Mouse (Mus musculus) intestine, postnatal 0 days (tissue): ENCODE data around the gene Tlnrd1. TPM values are rescaled to one million over a fixed set of nuclear protein-coding genes. Genes with fewer than 3 reads are reported as not detected.

Source experiments
- ATAC-seq: fragments of 200-750 bp; cut with Nextera tagmentation; 2 replicates; pipeline ENCODE4 v1.8.0; 2017; ENCODE audit warnings: mild to moderate bottlenecking, moderate TSS enrichment, moderate library complexity
- H3K27ac ChIP-seq: fragments of 300-500 bp; sonication (generic); 2 replicates; pipeline ENCODE4 v1.5.1; 2014; ENCODE audit warnings: mild to moderate bottlenecking, low read depth, low read length, moderate library complexity
- H3K27me3 ChIP-seq: fragments of 300-500 bp; sonication (generic); replicated peaks from 2 replicates; pipeline ENCODE4 v1.6.1; 2014; ENCODE audit warnings: low read length, mixed read lengths; ENCODE audit not compliant: control insufficient read depth, insufficient read depth
- H3K36me3 ChIP-seq: fragments of 300-500 bp; sonication (generic); 2 replicates; pipeline ENCODE4 v1.6.1; 2014; ENCODE audit warnings: mild to moderate bottlenecking, moderate library complexity; ENCODE audit not compliant: control insufficient read depth, insufficient read depth
- H3K4me1 ChIP-seq: fragments of 300-500 bp; sonication (generic); replicated peaks from 2 replicates; pipeline ENCODE4 v1.6.1; 2014; ENCODE audit warnings: antibody characterized with exemption, low read length, mixed read lengths; ENCODE audit not compliant: control insufficient read depth, insufficient read depth
- H3K4me2 ChIP-seq: fragments of 300-500 bp; sonication (generic); replicated peaks from 2 replicates; pipeline ENCODE4 v1.6.1; 2014; ENCODE audit warnings: low read depth, mild to moderate bottlenecking, moderate library complexity
- H3K4me3 ChIP-seq: fragments of 300-500 bp; sonication (generic); 2 replicates; pipeline ENCODE4 v1.5.1; 2014; ENCODE audit warnings: low read depth, low read length
- H3K9ac ChIP-seq: fragments of 300-500 bp; sonication (generic); 2 replicates; pipeline ENCODE4 v1.6.1; 2014; ENCODE audit warnings: mild to moderate bottlenecking, low read depth, low read length
- H3K9me3 ChIP-seq: fragments of 300-500 bp; sonication (generic); 2 replicates; pipeline ENCODE4 v1.6.1; 2016; ENCODE audit warnings: mixed run types; ENCODE audit not compliant: control insufficient read depth
- CTCF ChIP-seq: sonication (generic); IDR thresholded peaks from 2 replicates; pipeline ENCODE4 v1.5.1; 2016; ENCODE audit warnings: low read depth, mild to moderate bottlenecking, control low read depth, antibody characterized with exemption, moderate library complexity
- WGBS: fragments of 180-500 bp; shearing (Covaris S2); extraction: QIAGEN DNeasy Blood & Tissue Kit; methylation state at CpG from one replicate; pipeline ENCODE4 v1.1.7; 2014; 5-methylcytosine and 5-hydroxymethylcytosine counted together
- polyA plus RNA-seq: library from polyadenylated mRNA; unstranded; fragments of >200 nt; fragmentation: Nextera tagmentation; extraction: Ambion mirVana; gene quantifications from 2 replicates; pipeline ENCODE4 v1.2.1, GENCODE M21; 2015

Gene Tlnrd1
- polyA plus RNA-seq, 1 experiment from 2014 or later = 11.8 TPM

DNA sequence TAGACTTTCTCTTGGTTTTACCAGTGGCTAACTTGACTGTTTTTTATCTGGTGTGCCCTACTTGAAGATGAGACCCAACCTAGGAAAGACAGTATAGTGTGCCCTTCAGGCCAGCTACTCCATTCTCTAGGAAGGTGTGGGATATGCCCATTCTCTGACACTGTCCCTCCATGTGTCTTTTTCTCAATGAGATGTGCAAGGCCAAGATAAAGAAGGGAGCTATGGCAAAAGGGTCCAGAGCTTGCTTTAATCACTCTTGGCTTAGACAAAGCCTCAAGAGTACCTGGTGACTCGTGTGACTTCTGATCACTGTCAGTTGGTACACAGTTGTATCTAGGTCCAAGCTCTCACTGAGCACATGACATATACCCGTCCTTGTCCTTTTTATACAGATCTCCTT lies 44.0 kb downstream of the Tlnrd1 start:
- Histone ChIP-seq H3K9me3 (no peaks in the 10 kb centered on the region), H3K4me2 (no peak overlapping the region), H3K9ac (no peak overlapping the region), H3K4me1 (0 out of 2 replicates have a peak, but pooled peaks cover 3% of the 10 kb centered on the region), H3K27ac (no peak overlapping the region), H3K27me3 (no peaks in the 10 kb centered on the region), H3K4me3 (no peak overlapping the region), H3K36me3 (no peaks in the 10 kb centered on the region)
- WGBS = 78% methylated on average over 2 of the region's 2 CpGs
- TF ChIP-seq CTCF = no peak
- ATAC-seq = no peak

DNA sequence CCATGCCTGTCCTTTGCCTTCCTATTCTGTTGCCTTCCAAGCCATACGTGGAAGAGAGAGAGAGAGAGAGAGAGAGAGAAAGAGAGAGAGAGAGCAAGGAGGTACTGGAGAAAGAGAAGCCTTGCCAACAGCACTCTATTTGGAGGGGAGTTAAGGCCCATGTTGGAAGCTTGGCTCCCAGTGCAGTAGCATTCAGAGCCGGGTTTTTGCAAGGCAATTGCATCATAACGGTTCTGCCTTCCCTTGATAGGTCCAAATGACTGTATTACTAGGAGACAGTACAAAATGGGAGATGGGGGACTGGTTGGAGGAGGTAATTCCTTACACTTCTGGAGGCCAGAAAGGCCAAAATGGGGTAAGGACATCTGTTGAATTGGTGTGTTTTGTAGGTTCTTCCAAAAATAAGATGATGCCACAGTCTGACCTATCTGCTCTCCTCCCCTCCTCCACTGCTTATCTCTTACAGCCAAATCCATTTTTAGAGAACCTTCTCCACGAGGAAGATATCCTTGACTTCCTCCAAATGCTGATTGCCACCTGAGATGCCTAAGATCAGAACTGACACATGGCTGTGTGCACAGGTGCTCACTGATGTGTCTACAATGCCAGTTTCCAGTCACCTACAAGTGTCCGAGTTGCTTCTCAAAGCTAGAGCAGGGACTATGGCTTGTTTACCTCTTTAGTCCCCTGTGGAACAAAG lies 45.4 kb downstream of the Tlnrd1 start:
- no peak for ATAC-seq
- 69% methylated on average over 5 of the region's 5 CpGs for WGBS
- H3K9ac ChIP-seq = no peak overlapping the region
- no peak overlapping the region for H3K27ac ChIP-seq
- H3K4me3 ChIP-seq = no peak overlapping the region
- TF ChIP-seq CTCF = no peak
- H3K27me3 ChIP-seq = no peaks in the 10 kb centered on the region
- no peaks in the 10 kb centered on the region for H3K36me3 ChIP-seq
- H3K4me1 ChIP-seq = peaks cover 6% of the 10 kb centered on the region; the same call in 1 of the 2 replicates
- H3K4me2 ChIP-seq = no peak overlapping the region
- H3K9me3 ChIP-seq = no peaks in the 10 kb centered on the region

Other genes starting within 250 kb of the Tlnrd1 start
- 2.5 and 2.9 TPM in 2 replicates for gene Il16, start 138.6 kb downstream of the Tlnrd1 start, polyA plus RNA-seq
- not detected in 2 replicates for gene Cfap161, start 89.4 kb downstream of the Tlnrd1 start, polyA plus RNA-seq
- 53.6 and 55.0 TPM in 2 replicates for gene Mesd, start 161 bp upstream of the Tlnrd1 start, polyA plus RNA-seq
- 0.48 and 0.53 TPM in 2 replicates for gene Cemip, start 202.2 kb upstream of the Tlnrd1 start, polyA plus RNA-seq